Mouse (Mus musculus): Measurements from ENCODE around the gene Ell2. TPM values are rescaled to one million over a fixed set of nuclear protein-coding genes. Genes with fewer than 3 reads are reported as not detected.

Gene Ell2
- polyA plus RNA-seq, 1 experiment from 2014 or later = 6.1 TPM

DNA sequence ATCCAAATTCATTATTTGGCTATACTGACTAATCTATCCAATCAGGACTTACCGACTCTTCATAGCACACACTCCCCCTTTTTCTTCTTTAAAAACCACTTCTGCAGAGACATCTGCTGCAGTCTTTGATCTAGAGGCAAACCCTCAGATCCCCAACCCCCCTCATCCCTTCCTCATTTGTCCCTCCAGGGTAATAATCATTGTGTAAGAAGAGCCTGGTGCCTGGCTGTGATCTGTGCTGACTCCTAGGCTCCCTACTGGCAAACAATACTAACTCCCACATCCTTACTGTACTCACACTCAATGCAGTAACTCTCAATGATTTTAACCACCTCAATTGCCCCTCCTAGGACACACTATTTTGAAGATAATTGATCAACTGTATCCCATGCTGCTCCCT lies 103.4 kb downstream of the Ell2 start:
- ATAC-seq (replicated peaks; ENCODE audit: insufficient number of reproducible peaks, low FRiP score, low TSS enrichment, low read depth) (no peak), DNase-seq (ENCODE audit: low spot score) (no peak)
- no peak overlapping the region for H3K4me3 ChIP-seq (ENCODE audit: low read depth, low read length)
- H3K36me3 ChIP-seq (replicated peaks; ENCODE audit: control insufficient read depth, insufficient read depth, low read depth, low read length) = no peaks in the 10 kb centered on the region
- H3K27ac ChIP-seq (replicated peaks; ENCODE audit: low read depth, low read length) = no peak overlapping the region
- no peak overlapping the region for H3K9ac ChIP-seq (replicated peaks; ENCODE audit: low read length)
- H3K4me1 ChIP-seq (ENCODE audit: control insufficient read depth, insufficient read depth, low read length) = no peaks in the 10 kb centered on the region
- no peak overlapping the region for H3K4me2 ChIP-seq (ENCODE audit: low read depth, low read length)
- no peaks in the 10 kb centered on the region for H3K9me3 ChIP-seq (replicated peaks; ENCODE audit: control insufficient read depth, low read length)
- 64% methylated on average over 1 of the region's 1 CpGs for WGBS
- H3K27me3 ChIP-seq (ENCODE audit: control insufficient read depth, insufficient read depth, low read length) = no peaks in the 10 kb centered on the region

DNA sequence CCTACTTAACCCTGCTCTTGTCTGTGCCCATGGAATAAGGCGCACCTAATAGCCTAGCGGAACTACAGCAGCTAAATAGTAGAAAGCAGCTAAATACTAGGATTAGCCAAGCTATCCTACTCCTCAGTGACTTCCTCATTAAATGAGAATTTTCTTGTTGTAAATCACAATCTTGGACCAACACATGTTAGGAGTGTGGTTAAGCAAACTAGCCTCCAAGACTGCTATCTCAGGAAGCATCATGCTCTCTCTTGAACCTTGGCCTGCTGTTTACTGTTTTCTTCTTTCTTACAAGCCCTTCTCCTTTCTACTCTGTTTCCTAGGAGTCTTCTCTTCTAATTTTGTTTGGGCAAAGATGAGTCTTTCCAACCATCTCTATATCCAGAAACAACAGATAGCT lies 110.6 kb downstream of the Ell2 start:
- no peaks in the 10 kb centered on the region for H3K27me3 ChIP-seq (ENCODE audit: control insufficient read depth, insufficient read depth, low read length)
- H3K4me2 ChIP-seq (ENCODE audit: low read depth, low read length) = no peak overlapping the region
- WGBS = 91% methylated on average over 2 of the region's 2 CpGs
- no peak overlapping the region for H3K4me3 ChIP-seq (ENCODE audit: low read depth, low read length)
- H3K36me3 ChIP-seq (replicated peaks; ENCODE audit: control insufficient read depth, insufficient read depth, low read depth, low read length) = no peaks in the 10 kb centered on the region
- ATAC-seq (replicated peaks; ENCODE audit: insufficient number of reproducible peaks, low FRiP score, low TSS enrichment, low read depth) = no peak
- H3K9ac ChIP-seq (replicated peaks; ENCODE audit: low read length) = no peak overlapping the region
- no peak for DNase-seq (ENCODE audit: low spot score)
- H3K9me3 ChIP-seq (replicated peaks; ENCODE audit: control insufficient read depth, low read length) = no peaks in the 10 kb centered on the region
- no peaks in the 10 kb centered on the region for H3K4me1 ChIP-seq (ENCODE audit: control insufficient read depth, insufficient read depth, low read length)
- H3K27ac ChIP-seq (replicated peaks; ENCODE audit: low read depth, low read length) = no peak overlapping the region

DNA sequence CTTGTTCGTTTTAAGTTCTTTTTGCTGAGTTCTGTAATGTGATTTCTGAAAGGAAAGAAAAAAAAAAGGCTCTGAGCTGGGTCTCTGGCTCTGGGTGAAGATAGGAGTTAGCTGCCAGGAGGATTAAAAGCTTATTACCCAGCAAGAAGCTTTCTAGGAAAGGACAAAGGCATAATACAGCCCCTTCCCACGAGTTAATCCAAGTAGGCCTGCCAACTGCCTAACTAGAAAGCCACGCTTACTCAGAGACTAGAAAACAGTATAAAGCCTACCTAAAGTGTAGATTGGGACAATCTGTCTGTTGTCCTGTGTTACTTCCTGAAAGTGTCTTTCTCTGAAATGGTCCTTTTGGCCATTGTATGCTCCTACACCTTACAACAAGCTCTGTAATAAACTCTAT lies 111.9 kb downstream of the Ell2 start:
- no peaks in the 10 kb centered on the region for H3K4me1 ChIP-seq (ENCODE audit: control insufficient read depth, insufficient read depth, low read length)
- no peak overlapping the region for H3K4me3 ChIP-seq (ENCODE audit: low read depth, low read length)
- ATAC-seq (replicated peaks; ENCODE audit: insufficient number of reproducible peaks, low FRiP score, low TSS enrichment, low read depth) = no peak
- H3K9ac ChIP-seq (replicated peaks; ENCODE audit: low read length) = no peak overlapping the region
- no peaks in the 10 kb centered on the region for H3K36me3 ChIP-seq (replicated peaks; ENCODE audit: control insufficient read depth, insufficient read depth, low read depth, low read length)
- no peak for DNase-seq (ENCODE audit: low spot score)
- H3K4me2 ChIP-seq (ENCODE audit: low read depth, low read length) = no peak overlapping the region
- no peak overlapping the region for H3K27ac ChIP-seq (replicated peaks; ENCODE audit: low read depth, low read length)
- no peaks in the 10 kb centered on the region for H3K9me3 ChIP-seq (replicated peaks; ENCODE audit: control insufficient read depth, low read length)
- 45% methylated on average over 3 of the region's 3 CpGs for WGBS
- no peaks in the 10 kb centered on the region for H3K27me3 ChIP-seq (ENCODE audit: control insufficient read depth, insufficient read depth, low read length)

GRCm38 (mm10) chr13:75818945-75819706 lies 112.6 kb downstream of the Ell2 start:
- Histone ChIP-seq H3K36me3 (replicated peaks; ENCODE audit: control insufficient read depth, insufficient read depth, low read depth, low read length) (no peaks in the 10 kb centered on the region), H3K27me3 (ENCODE audit: control insufficient read depth, insufficient read depth, low read length) (no peaks in the 10 kb centered on the region), H3K9me3 (replicated peaks; ENCODE audit: control insufficient read depth, low read length) (no peaks in the 10 kb centered on the region), H3K9ac (replicated peaks; ENCODE audit: low read length) (no peak overlapping the region), H3K4me1 (ENCODE audit: control insufficient read depth, insufficient read depth, low read length) (no peaks in the 10 kb centered on the region), H3K27ac (replicated peaks; ENCODE audit: low read depth, low read length) (no peak overlapping the region), H3K4me2 (ENCODE audit: low read depth, low read length) (no peak overlapping the region), H3K4me3 (ENCODE audit: low read depth, low read length) (no peak overlapping the region)
- no peak for DNase-seq (ENCODE audit: low spot score)
- WGBS = 80% methylated on average over 3 of the region's 3 CpGs
- 0 out of 2 replicates have a peak, but pooled peaks have one; percentile 34 for ATAC-seq (replicated peaks; ENCODE audit: insufficient number of reproducible peaks, low FRiP score, low TSS enrichment, low read depth)

- Histone ChIP-seq H3K36me3 (replicated peaks; ENCODE audit: control insufficient read depth, insufficient read depth, low read depth, low read length) (no peaks in the 10 kb centered on the region), H3K27me3 (ENCODE audit: control insufficient read depth, insufficient read depth, low read length) (no peaks in the 10 kb centered on the region), H3K4me2 (ENCODE audit: low read depth, low read length) (no peak overlapping the region), H3K9ac (replicated peaks; ENCODE audit: low read length) (no peak overlapping the region), H3K4me3 (ENCODE audit: low read depth, low read length) (no peak overlapping the region), H3K27ac (replicated peaks; ENCODE audit: low read depth, low read length) (no peak overlapping the region), H3K4me1 (ENCODE audit: control insufficient read depth, insufficient read depth, low read length) (no peaks in the 10 kb centered on the region), H3K9me3 (replicated peaks; ENCODE audit: control insufficient read depth, low read length) (no peaks in the 10 kb centered on the region)
- no peak for DNase-seq (ENCODE audit: low spot score)
- ATAC-seq (replicated peaks; ENCODE audit: insufficient number of reproducible peaks, low FRiP score, low TSS enrichment, low read depth) = no peak
Observed at GRCm38 (mm10) chr13:75819898-75820297, 113.3 kb downstream of the Ell2 start.

Other genes with a start within 250 kb of the Ell2 start
- gene Glrx, start 133.1 kb downstream of the Ell2 start, polyA plus RNA-seq (2014; fragmentation: Nextera tagmentation; extraction: Ambion mirVana) = 34.0 TPM in 2 replicates
- gene Rhobtb3, start 237.2 kb downstream of the Ell2 start, polyA plus RNA-seq (2014; fragmentation: Nextera tagmentation; extraction: Ambion mirVana) = 78.4 and 88.5 TPM in 2 replicates